In the genomic region with DNA sequence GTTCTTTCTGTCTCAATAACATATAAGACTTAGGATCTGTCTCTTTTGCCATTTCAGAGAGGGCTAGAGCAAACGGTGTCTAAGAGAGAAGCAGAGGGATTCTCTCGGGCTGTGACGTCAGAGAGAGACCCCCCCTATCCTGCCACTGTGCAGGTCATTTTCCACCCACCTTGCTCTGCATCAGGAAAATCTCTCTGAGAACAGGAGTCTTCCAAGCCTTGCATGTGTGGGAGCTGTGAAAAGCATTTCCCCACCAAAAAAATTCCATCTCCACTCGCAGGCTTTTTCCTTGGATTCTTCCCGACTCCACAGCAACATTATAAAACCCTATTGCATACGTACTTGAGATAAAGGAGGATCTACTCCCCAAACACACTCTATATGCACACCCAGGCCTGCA, we compare ENCODE assay signal across 21 mouse cellular contexts.
DNase-seq lines count a peak whose midpoint lies in the region; TF ChIP-seq lines count a peak whose summit lies in the region.
"Had no signal": no experiment of that assay in that cellular context is flagged by ENCODE, and none has a peak within 500 bp of the region (broad histone marks: within the 10 kb centered on the region; RNA-seq: fewer than 3 reads in every experiment).

No protein-coding gene starts in this region.

- H3K36me3 ChIP-seq in kidney, adult 2 months (ENCODE audit: control insufficient read depth, insufficient read depth, low read length): no peaks in the 10 kb centered on the region
- H3K36me3 ChIP-seq: embryonic facial prominence, embryonic 15.5 days; forebrain, embryonic 10.5 days; heart, embryonic 12.5 days; hindbrain, embryonic 10.5 days had no signal

- DNase-seq in kidney, adult 2 months: no peak
- no peak for DNase-seq in kidney, adult 11 months
- DNase-seq in left cerebral cortex, adult 2 months (ENCODE audit: extremely low spot score in 1 of 2, low spot score in 2 of 2): peak; percentile 39 to 50
- no peak for DNase-seq in left cerebral cortex, adult 11 months (ENCODE audit: low spot score)
- DNase-seq in right cerebral cortex, adult 2 months (ENCODE audit: low spot score in 2 of 2): peak; percentile 56 to 66
- no peak for DNase-seq in right cerebral cortex, postnatal 14 days
- DNase-seq in telencephalon, adult 2 months (ENCODE audit: low read depth, low spot score): peak; percentile 79
- no peak for DNase-seq in cerebellum, adult 18-20 months
- DNase-seq: adrenal gland, postnatal 14 days; cerebellum, adult 2 months; cerebellum, postnatal 10 days; embryo, embryonic 11 days; gastrocnemius, postnatal 10 days had no signal

- H3K27me3 ChIP-seq in kidney, adult 2 months (replicated peaks; ENCODE audit: control insufficient read depth, insufficient read depth, low read length): no peaks in the 10 kb centered on the region
- H3K27me3 ChIP-seq: CH12.LX; embryonic facial prominence, embryonic 15.5 days; heart, embryonic 12.5 days; Patski had no signal

- H3K4me1 ChIP-seq in kidney, adult 2 months (ENCODE audit: control insufficient read depth, insufficient read depth, low read length): no peaks in the 10 kb centered on the region

- intact Hi-C loops in left cerebral cortex, adult 2 months (cut with DNase I): loop anchor here (2.0 to 10.0 kb wide), 3 partner anchors 26 to 360 kb away; no protein-coding TSS in a partner anchor

- TF ChIP-seq CTCF in kidney, adult 2 months (conservative IDR thresholded peaks at IDR 0.05; ENCODE audit: insufficient read depth, insufficient read length, low read depth, low read length): no peak
- no peak for TF ChIP-seq CTCF in left cerebral cortex, adult 2 months (IDR thresholded peaks at IDR 0.05)

- H3K27ac ChIP-seq in kidney, adult 2 months (ENCODE audit: insufficient read depth, low read depth, low read length): peak overlapping the region; percentile 58; the same call in 1 of the 2 replicates
- peak overlapping the region; percentile 88 for H3K27ac ChIP-seq in left cerebral cortex, adult 2 months
- H3K27ac ChIP-seq: hindbrain, embryonic 10.5 days; hindbrain, embryonic 14.5 days had no signal

- 67% methylated on average over 6 of the region's 6 CpGs for WGBS in kidney, adult 2 months

- H3K4me3 ChIP-seq in kidney, adult 2 months (ENCODE audit: insufficient read depth, low read depth, low read length): no peak overlapping the region
- no peak overlapping the region for H3K4me3 ChIP-seq in left cerebral cortex, adult 2 months
- H3K4me3 ChIP-seq: embryonic facial prominence, embryonic 15.5 days; erythroblast, embryonic 14.5 days; forebrain, embryonic 10.5 days; heart, embryonic 12.5 days; hindbrain, embryonic 10.5 days had no signal

- no peak for TF ChIP-seq POLR2A in kidney, adult 2 months (IDR thresholded peaks at IDR 0.05; ENCODE audit: low read depth, low read length)

Comparison
In these comparisons a context has a peak if more than half of its experiments do, and no peak if none do; other contexts are left out.
1. DNase-seq: peak in left cerebral cortex, adult 2 months (2 of 2), right cerebral cortex, adult 2 months (2 of 2) and telencephalon, adult 2 months (single experiment); none in kidney, adult 2 months (single experiment), kidney, adult 11 months (single experiment), left cerebral cortex, adult 11 months (single experiment), right cerebral cortex, postnatal 14 days (single experiment) and cerebellum, adult 18-20 months (0 of 2).